Mouse (Mus musculus) heart, postnatal 0 days (tissue): ENCODE data around the gene Pappa. TPM values are rescaled to one million over a fixed set of nuclear protein-coding genes. Genes with fewer than 3 reads are reported as not detected.
A peak's percentile ranks its signal among the peaks of the same experiment; 100 is the strongest.

ENCODE experiments used
- ATAC-seq: fragments of 200-750 bp; cut with Nextera tagmentation; 2 replicates; pipeline ENCODE4 v1.8.0; 2017; ENCODE audit warnings: low read depth, moderate number of reproducible peaks, moderate library complexity; ENCODE audit not compliant: insufficient read depth
- DNase-seq: peaks from one replicate; pipeline ENCODE4 v3.0.0-alpha.2; 2016; ENCODE audit warnings: low spot score
- H3K27ac ChIP-seq: fragments of 300-500 bp; sonication (generic); 2 replicates; pipeline ENCODE4 v1.5.1; 2014; ENCODE audit warnings: low read depth, mild to moderate bottlenecking
- H3K27me3 ChIP-seq: fragments of 300-500 bp; sonication (generic); 2 replicates; pipeline ENCODE4 v1.6.1; 2014; ENCODE audit warnings: low read length, mixed read lengths; ENCODE audit not compliant: control insufficient read depth, insufficient read depth
- H3K36me3 ChIP-seq: fragments of 300-500 bp; sonication (generic); replicated peaks from 2 replicates; pipeline ENCODE4 v1.6.1; 2014; ENCODE audit warnings: low read length, mixed read lengths; ENCODE audit not compliant: control insufficient read depth, insufficient read depth
- H3K4me1 ChIP-seq: fragments of 300-500 bp; sonication (generic); 2 replicates; pipeline ENCODE4 v1.6.1; 2014; ENCODE audit warnings: antibody characterized with exemption; ENCODE audit not compliant: control insufficient read depth, insufficient read depth
- H3K4me2 ChIP-seq: fragments of 300-500 bp; sonication (generic); 2 replicates; pipeline ENCODE4 v1.6.1; 2014; ENCODE audit warnings: low read depth, mild to moderate bottlenecking, low read length, moderate library complexity
- H3K4me3 ChIP-seq: fragments of 300-500 bp; sonication (generic); 2 replicates; pipeline ENCODE4 v1.5.1; 2014; ENCODE audit warnings: low read depth, low read length
- H3K9ac ChIP-seq: fragments of 300-500 bp; sonication (generic); replicated peaks from 2 replicates; pipeline ENCODE4 v1.6.1; 2014; ENCODE audit warnings: low read depth, low read length, mixed read lengths
- H3K9me3 ChIP-seq: fragments of 300-500 bp; sonication (generic); replicated peaks from 2 replicates; pipeline ENCODE4 v1.6.1; 2016; ENCODE audit warnings: low read length; ENCODE audit not compliant: control insufficient read depth
- CTCF ChIP-seq: IDR thresholded peaks from 2 replicates; pipeline ENCODE4 v1.5.1; 2016; ENCODE audit warnings: antibody characterized with exemption, control low read depth, low read depth
- EP300 ChIP-seq: IDR thresholded peaks from 2 replicates; pipeline ENCODE4 v1.6.1; 2016; ENCODE audit warnings: antibody characterized with exemption, low read depth
- WGBS: fragments of 180-500 bp; shearing (Covaris S2); extraction: QIAGEN DNeasy Blood & Tissue Kit; methylation state at CpG from one replicate; pipeline ENCODE4 v1.1.7; 2014; 5-methylcytosine and 5-hydroxymethylcytosine counted together
- polyA plus RNA-seq: library from polyadenylated mRNA; unstranded; fragments of >200 nt; fragmentation: Nextera tagmentation; extraction: Ambion mirVana; gene quantifications from 2 replicates; pipeline ENCODE4 v1.2.1, GENCODE M21; 2015
- total RNA-seq: library from RNA; depleted of rRNA; stranded (reverse); fragments of >200 nt; gene quantifications from 2 replicates; pipeline ENCODE4 v1.2.3, GENCODE M21; 2014; ENCODE audit warnings: low replicate concordance

The Pappa gene
- total and polyA plus RNA-seq, 2 experiments from 2014 or later: 0.14 to 1.9 TPM

DNA sequence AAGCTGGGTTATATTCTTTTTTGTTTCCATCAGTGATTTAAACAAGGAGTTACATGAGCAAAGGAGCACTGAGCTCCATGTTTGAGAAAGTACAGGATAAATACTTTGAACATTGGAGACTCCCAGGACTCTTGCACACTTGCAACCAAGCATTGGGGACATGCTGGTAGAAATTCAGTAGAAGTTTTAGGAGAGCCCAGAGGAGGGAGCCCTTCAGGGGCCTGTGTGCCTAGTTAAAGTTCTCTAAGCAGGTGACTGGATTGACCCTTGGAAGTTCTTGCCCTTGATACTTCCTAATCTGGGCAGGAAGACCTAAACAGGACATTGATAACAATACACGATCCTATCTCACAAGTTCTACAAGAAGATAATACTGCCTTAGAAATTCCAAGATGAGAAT, 3.6 kb upstream of the Pappa start:
- Histone ChIP-seq H3K4me1 (no peaks in the 10 kb centered on the region), H3K9ac (no peak overlapping the region), H3K27me3 (peaks cover 14% of the 10 kb centered on the region), H3K4me3 (no peak overlapping the region), H3K9me3 (no peaks in the 10 kb centered on the region), H3K4me2 (no peak overlapping the region), H3K27ac (no peak overlapping the region), H3K36me3 (no peaks in the 10 kb centered on the region)
- TF ChIP-seq CTCF (peak; percentile 23), EP300 (no peak)
- no peak for ATAC-seq
- no peak for DNase-seq
- 31% methylated on average over 1 of the region's 1 CpGs for WGBS

DNA sequence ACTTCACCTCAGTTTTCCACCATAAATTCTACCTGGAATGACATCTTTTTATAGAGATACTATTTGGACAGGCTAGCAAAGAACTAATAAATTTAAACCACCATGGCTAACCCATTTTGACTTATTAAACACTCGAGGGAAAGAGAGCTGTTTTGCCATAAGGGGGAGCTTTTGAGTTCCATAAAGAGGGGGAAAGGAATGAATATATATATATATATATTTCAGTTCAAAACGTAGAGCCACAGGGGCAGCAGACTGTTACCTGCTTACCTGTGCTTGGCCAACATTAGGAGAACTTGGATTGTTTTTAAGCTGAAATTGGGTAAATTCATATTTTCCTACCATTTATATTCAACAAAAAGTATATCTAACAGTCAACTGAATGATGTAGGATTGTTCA, 1.1 kb upstream of the Pappa start:
- 2% methylated on average over 2 of the region's 2 CpGs for WGBS
- H3K27ac ChIP-seq: no peak overlapping the region
- no peaks in the 10 kb centered on the region for H3K4me1 ChIP-seq
- H3K9me3 ChIP-seq: no peaks in the 10 kb centered on the region
- H3K9ac ChIP-seq: no peak overlapping the region
- H3K27me3 ChIP-seq: peaks cover 15% of the 10 kb centered on the region
- peak overlapping the region; percentile 58; the same call in 1 of the 2 replicates for H3K4me3 ChIP-seq
- ATAC-seq (no peak), DNase-seq (peak; percentile 74)
- no peaks in the 10 kb centered on the region for H3K36me3 ChIP-seq
- peak; percentile 48 for TF ChIP-seq CTCF
- no peak for TF ChIP-seq EP300
- peak overlapping the region; percentile 96 for H3K4me2 ChIP-seq

DNA sequence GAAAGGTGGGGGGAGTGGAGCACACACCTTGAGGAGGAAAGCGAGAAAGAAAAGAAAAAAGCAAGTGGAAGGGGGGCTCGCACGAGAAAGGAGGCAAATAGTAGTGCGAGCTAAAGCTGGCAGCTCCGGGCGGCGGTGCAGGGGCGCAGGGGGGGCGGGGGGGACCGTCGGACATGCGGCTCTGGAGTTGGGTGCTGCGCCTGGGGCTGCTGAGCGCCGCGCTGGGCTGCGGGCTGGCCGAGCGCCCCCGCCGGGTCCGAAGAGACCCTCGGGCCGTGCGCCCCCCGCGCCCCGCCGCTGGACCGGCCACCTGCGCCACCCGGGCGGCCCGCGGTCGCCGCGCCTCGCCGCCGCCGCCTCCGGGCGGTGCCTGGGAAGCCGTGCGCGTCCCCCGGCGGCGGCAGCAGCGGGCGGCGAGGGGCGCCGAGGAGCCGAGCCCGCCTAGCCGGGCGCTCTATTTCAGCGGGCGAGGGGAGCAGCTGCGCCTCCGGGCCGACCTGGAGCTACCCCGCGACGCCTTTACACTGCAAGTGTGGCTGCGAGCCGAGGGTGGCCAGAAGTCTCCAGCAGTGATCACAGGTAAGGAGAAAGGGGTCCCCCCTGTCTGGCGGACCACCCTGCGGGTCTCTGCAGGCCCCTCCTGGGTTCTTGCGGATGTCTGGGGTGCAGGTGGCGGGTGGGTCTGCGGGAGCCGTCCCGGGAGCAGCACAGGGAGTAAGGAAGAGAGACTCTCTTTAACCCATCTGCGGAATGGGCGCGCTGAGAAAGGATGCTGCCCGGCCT, 586 bp downstream of the Pappa start:
- no peak for DNase-seq
- Histone ChIP-seq H3K4me1 (no peaks in the 10 kb centered on the region), H3K36me3 (no peaks in the 10 kb centered on the region), H3K9ac (peak overlapping the region; percentile 67), H3K27me3 (peaks cover 15% of the 10 kb centered on the region), H3K9me3 (no peaks in the 10 kb centered on the region), H3K4me3 (peak overlapping the region; percentile 58), H3K4me2 (peak overlapping the region; percentile 96), H3K27ac (no peak overlapping the region)
- 2% methylated on average over 53 of the region's 80 CpGs for WGBS
- no peak for TF ChIP-seq CTCF
- no peak for TF ChIP-seq EP300
- no peak for ATAC-seq

DNA sequence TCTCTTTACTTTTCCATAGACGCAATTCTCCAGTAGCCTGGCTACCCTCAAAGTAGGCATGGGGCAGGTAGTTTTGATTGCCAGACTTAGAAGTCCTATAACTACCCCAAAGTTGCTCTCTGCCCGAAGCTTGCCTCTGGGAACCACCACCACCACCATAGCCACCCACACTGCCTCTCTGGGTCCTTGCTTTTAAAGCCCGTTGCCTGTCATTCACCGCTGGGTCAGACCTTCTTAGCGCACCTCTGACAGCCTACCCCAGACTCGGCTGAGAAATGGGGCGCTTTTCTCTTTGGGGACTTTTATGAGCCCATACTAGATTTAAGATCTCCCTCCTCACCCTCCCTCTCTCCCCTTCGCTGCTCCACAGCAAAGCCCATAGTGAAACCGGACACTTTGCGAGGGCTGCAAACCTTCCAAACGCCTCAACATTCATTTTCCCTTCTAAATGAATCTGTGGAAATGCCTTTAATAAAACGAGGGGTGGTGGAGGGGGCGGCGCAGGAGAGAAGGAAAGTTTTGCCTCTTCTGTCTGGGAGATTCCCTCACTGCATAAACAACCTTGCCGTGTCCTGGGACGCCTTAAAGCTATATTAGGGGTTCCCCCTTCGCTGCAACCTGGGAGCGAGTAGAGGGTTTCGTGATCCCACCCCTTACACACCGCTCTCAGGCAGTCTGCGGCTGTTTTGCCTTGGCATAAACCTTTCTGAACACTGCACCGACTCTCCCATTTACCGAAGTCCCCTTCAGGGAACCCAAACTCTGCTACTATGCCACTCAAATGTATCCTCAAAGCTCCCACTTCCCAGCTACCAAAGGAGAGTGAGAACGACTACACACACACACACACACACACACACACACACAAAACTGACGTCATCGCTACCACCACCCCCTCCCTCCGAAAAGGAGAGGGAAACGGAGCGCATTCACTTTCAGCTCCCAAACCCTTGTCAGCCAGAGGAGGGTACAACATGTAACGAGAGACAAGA, 1.7 kb downstream of the Pappa start:
- WGBS: 1% methylated on average over 30 of the region's 30 CpGs
- H3K4me1 ChIP-seq: no peaks in the 10 kb centered on the region

DNA sequence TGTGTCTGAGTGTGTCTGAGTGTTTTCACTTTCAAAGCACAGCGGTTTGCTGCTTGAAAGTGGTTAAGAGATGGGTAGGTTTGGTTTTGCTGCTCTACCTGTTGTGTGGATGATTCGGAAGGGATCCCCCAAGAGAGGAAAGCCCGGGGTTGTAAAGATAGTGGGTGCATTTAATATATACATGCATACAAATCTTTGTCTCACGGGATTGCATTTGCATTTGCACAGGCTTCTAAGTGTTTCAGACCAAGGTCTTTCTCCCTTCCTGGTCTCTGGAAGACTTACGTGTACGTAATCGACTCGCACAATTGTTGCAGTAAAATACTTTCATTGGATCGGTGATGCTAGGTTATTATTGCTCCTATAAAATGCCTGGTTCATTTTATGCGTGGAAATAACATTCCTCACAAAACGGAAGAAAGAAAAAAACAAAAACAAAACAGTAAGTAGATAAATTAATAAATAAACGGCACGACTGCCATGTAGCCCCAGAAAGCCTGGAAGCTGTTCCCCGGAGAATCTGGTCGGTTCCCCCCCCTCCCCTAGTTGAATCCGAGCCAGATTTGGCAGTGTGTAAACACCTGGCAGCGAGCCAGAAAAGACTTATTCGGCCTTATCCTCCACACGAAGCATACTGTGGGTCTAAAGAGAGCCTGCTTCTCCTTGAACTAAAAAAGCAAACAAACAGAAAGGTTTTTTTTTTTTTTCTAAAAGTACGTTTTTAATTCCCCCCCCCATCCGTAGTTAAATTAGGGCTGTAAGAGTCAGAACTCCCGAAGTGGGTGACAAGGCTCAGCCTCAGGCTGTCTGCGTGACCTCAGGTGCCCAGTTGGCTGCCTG, 2.7 kb downstream of the Pappa start:
- TF ChIP-seq CTCF: no peak
- TF ChIP-seq EP300: peak; percentile 21; the same call in 1 of the 2 replicates

More for the DNA sequence above, 1.7 kb downstream of the Pappa start:
- no peaks in the 10 kb centered on the region for H3K9me3 ChIP-seq
- peaks cover 15% of the 10 kb centered on the region for H3K27me3 ChIP-seq
- DNase-seq (peak; percentile 69), ATAC-seq (peak; percentile 42; the same call in 1 of the 2 replicates)
- H3K36me3 ChIP-seq: no peaks in the 10 kb centered on the region
- peak overlapping the region; percentile 96 for H3K4me2 ChIP-seq
- H3K4me3 ChIP-seq: peak overlapping the region; percentile 58
- H3K9ac ChIP-seq: peak overlapping the region; percentile 55
- peak overlapping the region; percentile 83 for H3K27ac ChIP-seq
- no peak for TF ChIP-seq EP300
- TF ChIP-seq CTCF: no peak

More for the DNA sequence above, 2.7 kb downstream of the Pappa start:
- Histone ChIP-seq H3K4me1 (no peaks in the 10 kb centered on the region), H3K4me2 (peak overlapping the region; percentile 96), H3K36me3 (no peaks in the 10 kb centered on the region), H3K27me3 (peaks cover 15% of the 10 kb centered on the region), H3K27ac (peak overlapping the region; percentile 83), H3K9ac (peak overlapping the region; percentile 55), H3K9me3 (no peaks in the 10 kb centered on the region), H3K4me3 (peak overlapping the region; percentile 58)
- peak; percentile 55 for DNase-seq
- WGBS: 4% methylated on average over 23 of the region's 23 CpGs
- peak; percentile 18 for ATAC-seq
